Mouse (Mus musculus) bone marrow, adult 2 months (tissue): ENCODE measurements around the gene Nrde2.

Source experiments
- CTCF ChIP-seq: fragments of 200-500 bp; IDR thresholded peaks from 2 replicates; pipeline ENCODE4 v1.5.1; 2011; ENCODE audit warnings: low read length, control low read depth; ENCODE audit not compliant: control insufficient read depth, insufficient read depth
- POLR2A ChIP-seq: fragments of 200-500 bp; IDR thresholded peaks from 2 replicates; pipeline ENCODE4 v1.6.1; 2011; ENCODE audit warnings: low read depth, mild to moderate bottlenecking, control low read depth, low read length, borderline replicate concordance; ENCODE audit not compliant: control insufficient read depth

- TF ChIP-seq CTCF = no peak
- TF ChIP-seq POLR2A = no peak
These were observed 31.3 kb upstream of the Nrde2 start for GRCm38 (mm10) chr12:100190802-100191201.
